ENCODE assay signal across 26 mouse cellular contexts in the genomic region with DNA sequence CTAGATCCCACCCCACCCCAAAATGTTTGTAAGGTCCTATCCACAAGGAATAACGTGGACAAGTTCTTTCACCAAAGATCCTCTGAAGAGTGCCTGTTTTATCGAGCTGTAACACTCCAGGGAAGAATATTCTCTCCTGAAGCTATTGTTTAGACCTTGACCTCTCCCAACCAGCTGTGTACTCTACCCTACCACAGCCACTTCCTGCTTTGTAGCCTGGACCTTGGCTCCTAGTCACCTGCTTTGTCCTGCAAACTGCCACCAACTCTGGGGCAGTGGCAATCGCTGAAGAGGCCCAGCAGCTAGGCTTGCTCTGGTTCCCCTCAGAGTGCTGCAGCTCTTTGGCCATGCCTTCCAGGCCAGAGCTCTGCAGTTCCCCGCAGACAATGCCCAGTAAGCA.
A peak's percentile ranks its signal among the peaks of the same experiment; 100 is the strongest.
DNase-seq lines count a peak whose midpoint lies in the region; ATAC-seq lines count a peak whose summit lies in the region.
"Had no signal": no experiment of that assay in that cellular context is flagged by ENCODE, and none has a peak within 500 bp of the region (broad histone marks: within the 10 kb centered on the region; RNA-seq: fewer than 3 reads in every experiment).

No protein-coding gene starts in this region.

- no peak overlapping the region for H3K4me2 ChIP-seq in hindbrain, embryonic 16.5 days (ENCODE audit: low read length)
- H3K4me2 ChIP-seq in midbrain, embryonic 11.5 days, result no peak overlapping the region
- no peak overlapping the region for H3K4me2 ChIP-seq in midbrain, embryonic 15.5 days
- H3K4me2 ChIP-seq in intestine, embryonic 15.5 days (replicated peaks), result no peak overlapping the region
- H3K4me2 ChIP-seq: embryonic facial prominence, embryonic 12.5 days; embryonic facial prominence, embryonic 15.5 days; heart, embryonic 11.5 days; hindbrain, embryonic 13.5 days had no signal

- no peaks in the 10 kb centered on the region for H3K27me3 ChIP-seq in hindbrain, embryonic 10.5 days (ENCODE audit: insufficient read depth, poor library complexity, severe bottlenecking)
- no peaks in the 10 kb centered on the region for H3K27me3 ChIP-seq in hindbrain, embryonic 16.5 days (replicated peaks; ENCODE audit: control insufficient read depth, insufficient read depth, low read length)
- no peaks in the 10 kb centered on the region for H3K27me3 ChIP-seq in midbrain, embryonic 11.5 days (ENCODE audit: control insufficient read depth, insufficient read depth, low read length)
- no peaks in the 10 kb centered on the region for H3K27me3 ChIP-seq in midbrain, embryonic 15.5 days (replicated peaks)
- H3K27me3 ChIP-seq in intestine, embryonic 15.5 days (replicated peaks), result no peaks in the 10 kb centered on the region
- no peaks in the 10 kb centered on the region for H3K27me3 ChIP-seq in limb, embryonic 10.5 days (ENCODE audit: low read depth, poor library complexity, severe bottlenecking)
- H3K27me3 ChIP-seq: embryonic facial prominence, embryonic 12.5 days; embryonic facial prominence, embryonic 15.5 days; hindbrain, embryonic 13.5 days had no signal

- no peaks in the 10 kb centered on the region for H3K36me3 ChIP-seq in hindbrain, embryonic 10.5 days
- H3K36me3 ChIP-seq in hindbrain, embryonic 16.5 days (ENCODE audit: control insufficient read depth, insufficient read depth, low read length), result no peaks in the 10 kb centered on the region
- H3K36me3 ChIP-seq in midbrain, embryonic 11.5 days (ENCODE audit: control insufficient read depth, insufficient read depth, low read length), result no peaks in the 10 kb centered on the region
- no peaks in the 10 kb centered on the region for H3K36me3 ChIP-seq in midbrain, embryonic 15.5 days (replicated peaks)
- no peaks in the 10 kb centered on the region for H3K36me3 ChIP-seq in intestine, embryonic 15.5 days
- H3K36me3 ChIP-seq in limb, embryonic 10.5 days, result no peaks in the 10 kb centered on the region
- H3K36me3 ChIP-seq: embryonic facial prominence, embryonic 12.5 days; embryonic facial prominence, embryonic 15.5 days; hindbrain, embryonic 13.5 days had no signal

- no peak for DNase-seq in hindbrain, embryonic 10.5 days (ENCODE audit: low spot score)
- DNase-seq in midbrain, embryonic 11.5 days (ENCODE audit: low spot score, missing footprints), result peak; percentile 79
- DNase-seq in limb, embryonic 10.5 days (ENCODE audit: low spot score), result no peak
- DNase-seq in heart, adult 8-10 months (ENCODE audit: low spot score), result no peak
- no peak for DNase-seq in heart, postnatal 36 days
- DNase-seq: adrenal gland, postnatal 10 days; adrenal gland, postnatal 36 days; cerebellum, adult 18-20 months; cerebellum, adult 9-10 months; cerebellum, postnatal 14 days; forebrain, postnatal 0 days; gastrocnemius, adult 2 months; gastrocnemius, postnatal 25 days; heart, adult 2 months; heart, postnatal 4 days; kidney, adult 2 months had no signal

- WGBS in hindbrain, embryonic 10.5 days, result 89% methylated on average over 4 of the region's 4 CpGs
- 82% methylated on average over 4 of the region's 4 CpGs for WGBS in hindbrain, embryonic 16.5 days
- 90% methylated on average over 4 of the region's 4 CpGs for WGBS in midbrain, embryonic 11.5 days
- 90% methylated on average over 4 of the region's 4 CpGs for WGBS in midbrain, embryonic 15.5 days
- WGBS in intestine, embryonic 15.5 days, result 86% methylated on average over 4 of the region's 4 CpGs
- 88% methylated on average over 4 of the region's 4 CpGs for WGBS in limb, embryonic 10.5 days

- 0 out of 2 replicates have a peak overlapping the region, but pooled peaks have one; percentile 40 for H3K27ac ChIP-seq in hindbrain, embryonic 10.5 days
- H3K27ac ChIP-seq in hindbrain, embryonic 16.5 days (ENCODE audit: low read depth, low read length), result no peak overlapping the region
- H3K27ac ChIP-seq in midbrain, embryonic 11.5 days (ENCODE audit: low read depth, low read length), result no peak overlapping the region
- no peak overlapping the region for H3K27ac ChIP-seq in midbrain, embryonic 15.5 days
- H3K27ac ChIP-seq in intestine, embryonic 15.5 days, result no peak overlapping the region
- H3K27ac ChIP-seq in limb, embryonic 10.5 days, result peak overlapping the region; percentile 69
- H3K27ac ChIP-seq: embryonic facial prominence, embryonic 12.5 days; embryonic facial prominence, embryonic 15.5 days; gastrocnemius, adult 2 months; heart, adult 2 months; hindbrain, embryonic 13.5 days had no signal

- intact Hi-C loops in heart, postnatal 36 days (cut with DNase I), result no loop called here

- H3K4me1 ChIP-seq in hindbrain, embryonic 10.5 days (replicated peaks), result no peaks in the 10 kb centered on the region
- no peaks in the 10 kb centered on the region for H3K4me1 ChIP-seq in hindbrain, embryonic 16.5 days (ENCODE audit: control insufficient read depth, insufficient read depth, low read depth, low read length)
- H3K4me1 ChIP-seq in midbrain, embryonic 11.5 days (ENCODE audit: control insufficient read depth, insufficient read depth, low read length), result no peaks in the 10 kb centered on the region
- no peaks in the 10 kb centered on the region for H3K4me1 ChIP-seq in midbrain, embryonic 15.5 days
- H3K4me1 ChIP-seq in intestine, embryonic 15.5 days (replicated peaks), result no peaks in the 10 kb centered on the region
- H3K4me1 ChIP-seq in limb, embryonic 10.5 days, result peaks cover 45% of the 10 kb centered on the region
- H3K4me1 ChIP-seq: embryonic facial prominence, embryonic 15.5 days; hindbrain, embryonic 13.5 days had no signal

- no peak overlapping the region for H3K9ac ChIP-seq in hindbrain, embryonic 16.5 days (ENCODE audit: low read depth, low read length)
- no peak overlapping the region for H3K9ac ChIP-seq in midbrain, embryonic 11.5 days (ENCODE audit: low read length)
- no peak overlapping the region for H3K9ac ChIP-seq in midbrain, embryonic 15.5 days
- H3K9ac ChIP-seq in intestine, embryonic 15.5 days, result no peak overlapping the region
- H3K9ac ChIP-seq: embryonic facial prominence, embryonic 12.5 days; embryonic facial prominence, embryonic 15.5 days; forebrain, postnatal 0 days; hindbrain, embryonic 13.5 days had no signal

- H3K9me3 ChIP-seq in hindbrain, embryonic 10.5 days, result no peaks in the 10 kb centered on the region
- H3K9me3 ChIP-seq in hindbrain, embryonic 16.5 days (ENCODE audit: control insufficient read depth, low read length), result no peaks in the 10 kb centered on the region
- H3K9me3 ChIP-seq in midbrain, embryonic 11.5 days (ENCODE audit: control insufficient read depth, low read length), result no peaks in the 10 kb centered on the region
- H3K9me3 ChIP-seq in midbrain, embryonic 15.5 days, result no peaks in the 10 kb centered on the region
- H3K9me3 ChIP-seq in intestine, embryonic 15.5 days, result no peaks in the 10 kb centered on the region
- no peaks in the 10 kb centered on the region for H3K9me3 ChIP-seq in limb, embryonic 10.5 days (replicated peaks)
- H3K9me3 ChIP-seq: embryonic facial prominence, embryonic 12.5 days; embryonic facial prominence, embryonic 15.5 days; hindbrain, embryonic 13.5 days had no signal

- no peak for ATAC-seq in hindbrain, embryonic 16.5 days
- no peak for ATAC-seq in midbrain, embryonic 11.5 days (ENCODE audit: low FRiP score)
- ATAC-seq in midbrain, embryonic 15.5 days (replicated peaks), result no peak
- ATAC-seq in intestine, embryonic 15.5 days, result 0 out of 2 replicates have a peak, but pooled peaks have one; percentile 31
- ATAC-seq: activated CD4-positive, CD25-positive, alpha-beta regulatory T cell, adult 4 months; CD4-positive, CD25-positive, alpha-beta regulatory T cell, adult 4 months; forebrain, embryonic 14.5 days; forebrain, postnatal 0 days had no signal

- H3K4me3 ChIP-seq in hindbrain, embryonic 10.5 days, result no peak overlapping the region
- H3K4me3 ChIP-seq in hindbrain, embryonic 16.5 days (ENCODE audit: low read length), result no peak overlapping the region
- no peak overlapping the region for H3K4me3 ChIP-seq in midbrain, embryonic 11.5 days (ENCODE audit: low read depth, low read length)
- no peak overlapping the region for H3K4me3 ChIP-seq in midbrain, embryonic 15.5 days
- H3K4me3 ChIP-seq in intestine, embryonic 15.5 days (replicated peaks), result no peak overlapping the region
- H3K4me3 ChIP-seq in limb, embryonic 10.5 days, result no peak overlapping the region
- H3K4me3 ChIP-seq: embryonic facial prominence, embryonic 12.5 days; embryonic facial prominence, embryonic 15.5 days; gastrocnemius, adult 2 months; heart, adult 2 months; hindbrain, embryonic 13.5 days had no signal

Comparison
In these comparisons a context has a peak if more than half of its experiments do, and no peak if none do; other contexts are left out.
1. H3K27ac ChIP-seq: peak in hindbrain, embryonic 10.5 days (single experiment) and limb, embryonic 10.5 days (single experiment); none in hindbrain, embryonic 16.5 days (single experiment), midbrain, embryonic 11.5 days (single experiment), midbrain, embryonic 15.5 days (single experiment) and intestine, embryonic 15.5 days (single experiment).